Mouse (Mus musculus): ENCODE measurements around the gene Ppp1r13l.

- TF ChIP-seq TAL1 (IDR thresholded peaks at IDR 0.05; ENCODE audit: low read length): no peak
- TF ChIP-seq GATA1 (IDR thresholded peaks at IDR 0.05; ENCODE audit: low read length): no peak
These were observed 43.1 kb downstream of the Ppp1r13l start for GRCm38 (mm10) chr7:19402535-19403112.

Data from erythroblast, embryonic 14.5 days (primary cell).